8 mouse cellular contexts compared by ENCODE assay signal in the genomic region with DNA sequence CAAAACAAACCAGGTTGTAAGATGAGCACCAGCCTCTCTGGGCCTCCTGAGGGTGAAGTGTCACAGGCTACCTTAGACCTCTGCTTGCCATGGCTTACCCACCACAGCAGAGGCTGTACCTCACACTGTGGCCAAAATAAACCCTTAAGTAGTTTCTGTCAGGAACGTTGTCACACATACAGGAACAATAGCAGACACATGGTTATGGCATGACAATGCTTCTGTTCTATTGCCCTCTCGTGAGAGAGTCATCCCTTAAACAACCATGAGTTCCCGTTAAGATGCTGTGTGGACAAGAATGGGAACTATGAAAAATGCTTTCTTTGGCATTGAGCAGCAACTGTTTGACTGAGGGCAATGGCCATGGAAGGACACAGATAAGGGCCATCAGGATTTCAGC. TPM values are rescaled to one million over a fixed set of nuclear protein-coding genes. Genes with fewer than 3 reads are reported as not detected.
A peak's percentile ranks its signal among the peaks of the same experiment; 100 is the strongest.
DNase-seq lines count a peak whose midpoint lies in the region; ATAC-seq lines count a peak whose summit lies in the region.

TSS of gene Galnt11 (plus strand) at position 301 of the 400 bp plus-strand sequence.

- ATAC-seq in heart, embryonic 16.5 days (replicated peaks; ENCODE audit: extremely low read depth, insufficient read depth, low FRiP score), result no peak
- ATAC-seq in limb, embryonic 11.5 days (ENCODE audit: insufficient number of reproducible peaks, low FRiP score, low TSS enrichment, low read depth), result no peak
- ATAC-seq in neutrophil, adult 5-6 weeks (ENCODE audit: extremely low read depth, insufficient number of reproducible peaks, low FRiP score, poor library complexity, severe bottlenecking), result no peak

- H3K27me3 ChIP-seq in heart, embryonic 16.5 days (ENCODE audit: control insufficient read depth, insufficient read depth, low read length), result no peaks in the 10 kb centered on the region
- no peaks in the 10 kb centered on the region for H3K27me3 ChIP-seq in limb, embryonic 11.5 days (ENCODE audit: control insufficient read depth, insufficient read depth, low read length)

- peak within 1 kb of the TSS; percentile 57 for H3K27ac ChIP-seq in brown adipose tissue, adult 24 weeks (replicated peaks; ENCODE audit: low read depth, low read length)
- peak within 1 kb of the TSS; percentile 87 for H3K27ac ChIP-seq in heart, embryonic 16.5 days (ENCODE audit: low read length)
- H3K27ac ChIP-seq in limb, embryonic 11.5 days (replicated peaks; ENCODE audit: low read depth, low read length), result 0 out of 2 replicates have a peak within 1 kb of the TSS, but pooled peaks have one; percentile 36

- no peaks in the 10 kb centered on the region for H3K4me1 ChIP-seq in brown adipose tissue, adult 24 weeks (ENCODE audit: control insufficient read depth, insufficient read depth, insufficient read length, low read length)
- H3K4me1 ChIP-seq in heart, embryonic 16.5 days (ENCODE audit: control insufficient read depth, insufficient read depth, low read length), result peaks cover 8% of the 10 kb centered on the region
- no peaks in the 10 kb centered on the region for H3K4me1 ChIP-seq in limb, embryonic 11.5 days (ENCODE audit: control insufficient read depth, insufficient read depth, low read length)

- peak within 1 kb of the TSS; percentile 94 for H3K9ac ChIP-seq in heart, embryonic 16.5 days (ENCODE audit: low read length)
- peak within 1 kb of the TSS; percentile 87 for H3K9ac ChIP-seq in limb, embryonic 11.5 days (ENCODE audit: low read length)

- WGBS in heart, embryonic 16.5 days, result 69% methylated on average over 3 of the region's 3 CpGs
- 87% methylated on average over 3 of the region's 3 CpGs for WGBS in limb, embryonic 11.5 days

- H3K36me3 ChIP-seq in heart, embryonic 16.5 days (ENCODE audit: control insufficient read depth, insufficient read depth), result peaks cover 3% of the 10 kb centered on the region; the same call in 1 of the 2 replicates
- no peaks in the 10 kb centered on the region; the same call in 1 of the 2 replicates for H3K36me3 ChIP-seq in limb, embryonic 11.5 days (ENCODE audit: control insufficient read depth, insufficient read depth, low read length)

- no peaks in the 10 kb centered on the region for H3K9me3 ChIP-seq in heart, embryonic 16.5 days (replicated peaks; ENCODE audit: control insufficient read depth, low read length)
- H3K9me3 ChIP-seq in limb, embryonic 11.5 days (ENCODE audit: control insufficient read depth, low read length), result no peaks in the 10 kb centered on the region

- peak within 1 kb of the TSS; percentile 82 for H3K4me2 ChIP-seq in heart, embryonic 16.5 days (ENCODE audit: low read depth, low read length)
- peak within 1 kb of the TSS; percentile 64 for H3K4me2 ChIP-seq in limb, embryonic 11.5 days (ENCODE audit: low read depth, severe bottlenecking)

- peak within 1 kb of the TSS; percentile 75 for H3K4me3 ChIP-seq in brown adipose tissue, adult 24 weeks (ENCODE audit: insufficient read depth, low read depth, low read length)
- H3K4me3 ChIP-seq in heart, embryonic 16.5 days (ENCODE audit: low read length), result peak within 1 kb of the TSS; percentile 85
- H3K4me3 ChIP-seq in limb, embryonic 11.5 days (ENCODE audit: low read depth, low read length), result peak within 1 kb of the TSS; percentile 57

- DNase-seq in left cerebral cortex, adult 18-20 months (ENCODE audit: low spot score in 2 of 2), result no peak
- no peak for DNase-seq in left cerebral cortex, adult 9 months (ENCODE audit: low spot score in 2 of 2)
- DNase-seq in limb, embryonic 11.5 days (ENCODE audit: low spot score), result no peak
- no peak for DNase-seq in frontal cortex, postnatal 10 days (ENCODE audit: low spot score in 2 of 2)
- no peak for DNase-seq in embryo, embryonic 10 days (ENCODE audit: low spot score)

RNA-seq across cellular contexts. Expression of gene Galnt11, which starts in this region (rescaled TPM):
- total RNA-seq in left cerebral cortex, adult 18-20 months (2021), result 10 to 100 TPM; 41.2 to 45.3 TPM
- polyA plus RNA-seq in brown adipose tissue, adult 24 weeks (2012; ENCODE audit: insufficient read depth, insufficient read length, missing spikeins), result 8.6 and 10.5 TPM in 2 replicates
- polyA plus RNA-seq in heart, embryonic 16.5 days (2015; fragmentation: Nextera tagmentation; extraction: Ambion mirVana), result 34.0 and 36.2 TPM in 2 replicates
- 35.9 and 40.2 TPM in 2 replicates for polyA plus RNA-seq in limb, embryonic 11.5 days (2014; fragmentation: Nextera tagmentation; extraction: Ambion mirVana)
- total RNA-seq in neutrophil, adult 5-6 weeks (2017), result 40.3 and 43.2 TPM in 2 replicates

Comparison
In these comparisons a context has a peak if more than half of its experiments do, and no peak if none do; other contexts are left out.
1. H3K27ac ChIP-seq: peak in every context shown above with its lines; median percentile 87 in heart, embryonic 16.5 days; 57 in brown adipose tissue, adult 24 weeks; 36 in limb, embryonic 11.5 days.